Mouse (Mus musculus): ENCODE data around the gene 2700097O09Rik. TPM values are rescaled to one million over a fixed set of nuclear protein-coding genes. Genes with fewer than 3 reads are reported as not detected.
"Not testable (repeated sequence)": the region's sequence is repeated elsewhere in the genome, so short reads cannot be mapped to it uniquely, and the experiment has no call there.

The 2700097O09Rik gene
- total and polyA plus RNA-seq, 2 experiments from 2014 or later: 11.2 to 16.5 TPM

- H3K36me3 ChIP-seq (ENCODE audit: insufficient read depth, low read length): no peaks in the 10 kb centered on the region
- H3K27me3 ChIP-seq (ENCODE audit: insufficient read depth, low read length): no peaks in the 10 kb centered on the region
- H3K9ac ChIP-seq (replicated peaks; ENCODE audit: low read length): no peak within 1 kb of the TSS
- no peak within 1 kb of the TSS for H3K27ac ChIP-seq
- no peak within 1 kb of the TSS for H3K4me3 ChIP-seq (ENCODE audit: low read length)
- no peaks in the 10 kb centered on the region for H3K4me1 ChIP-seq (ENCODE audit: insufficient read depth, low read length)
- DNase-seq (ENCODE audit: low spot score) (no peak), ATAC-seq (no peak)
- no peaks in the 10 kb centered on the region for H3K9me3 ChIP-seq (ENCODE audit: low read length)
- WGBS: 86% methylated on average over 6 of the region's 6 CpGs
- no peak for TF ChIP-seq CTCF (IDR thresholded peaks at IDR 0.05; ENCODE audit: low read depth)
- H3K4me2 ChIP-seq (ENCODE audit: low read depth, low read length): no peak within 1 kb of the TSS
These were observed 66.1 kb downstream of the 2700097O09Rik start, which contains the start of gene Baz1a for GRCm38 (mm10) chr12:55013626-55014398. Baz1a (minus strand) TSS chr12:55014348.

DNA sequence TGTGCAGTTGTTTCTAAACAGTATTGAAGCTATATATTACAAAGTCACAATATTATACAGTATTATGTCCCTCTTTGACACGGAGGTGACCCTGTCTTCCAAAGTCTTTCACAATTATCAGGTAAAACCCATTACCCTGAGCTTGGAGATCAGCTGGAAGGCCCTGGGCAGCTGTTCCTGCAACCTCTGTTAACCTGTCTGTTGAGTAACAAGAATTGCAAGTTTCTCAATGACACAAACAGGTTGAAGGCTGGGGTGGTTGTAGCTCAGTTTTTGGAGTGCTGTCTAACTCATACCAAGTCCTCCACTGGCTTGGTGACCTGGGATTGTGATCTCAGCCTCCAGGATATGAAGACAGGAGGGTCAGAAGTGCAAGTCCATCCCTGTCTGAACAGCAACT lies 66.9 kb downstream of the 2700097O09Rik start:
- H3K9ac ChIP-seq (replicated peaks; ENCODE audit: low read length): no peak overlapping the region
- DNase-seq (ENCODE audit: low spot score): no peak
- no peak for TF ChIP-seq CTCF (IDR thresholded peaks at IDR 0.05; ENCODE audit: low read depth)
- no peaks in the 10 kb centered on the region for H3K36me3 ChIP-seq (ENCODE audit: insufficient read depth, low read length)
- no peak overlapping the region for H3K4me2 ChIP-seq (ENCODE audit: low read depth, low read length)
- 84% methylated on average over 1 of the region's 1 CpGs for WGBS
- no peaks in the 10 kb centered on the region for H3K4me1 ChIP-seq (ENCODE audit: insufficient read depth, low read length)
- no peaks in the 10 kb centered on the region for H3K27me3 ChIP-seq (ENCODE audit: insufficient read depth, low read length)
- no peak overlapping the region for H3K27ac ChIP-seq
- H3K4me3 ChIP-seq (ENCODE audit: low read length): no peak overlapping the region
- H3K9me3 ChIP-seq (ENCODE audit: low read length): no peaks in the 10 kb centered on the region
- no peak for ATAC-seq

DNA sequence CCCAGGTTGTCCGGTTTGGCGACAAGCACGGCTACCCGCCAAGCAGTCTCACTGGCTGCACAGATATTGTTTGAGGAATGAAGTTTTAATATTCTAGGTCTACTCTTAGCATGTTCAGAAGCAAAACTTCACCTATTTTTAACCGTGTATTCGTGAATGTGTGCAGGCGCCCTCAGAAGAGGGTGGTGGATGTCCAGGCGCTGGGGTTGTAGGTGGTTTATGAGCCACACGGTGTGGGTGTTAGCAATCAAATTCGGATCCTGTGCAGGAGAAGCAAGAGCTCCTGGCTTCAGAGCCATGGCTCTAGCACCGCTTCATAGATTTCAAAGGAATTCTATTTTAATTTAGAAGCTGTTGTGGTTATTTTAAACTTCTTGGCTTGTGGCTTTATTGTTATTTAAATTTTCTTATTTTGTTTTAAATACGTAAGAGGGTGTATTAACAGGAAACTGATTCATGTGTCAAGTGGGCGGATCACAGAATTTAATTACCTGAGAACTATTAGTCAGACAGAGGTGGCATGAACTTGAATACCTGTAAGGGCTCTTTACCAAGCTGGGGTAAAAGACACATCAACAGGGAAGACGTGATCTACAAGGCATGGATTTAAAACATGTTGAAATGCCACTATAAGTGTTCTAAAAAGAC lies 72.4 kb downstream of the 2700097O09Rik start:
- DNase-seq (ENCODE audit: low spot score) (no peak), ATAC-seq (no peak)
- no peak overlapping the region for H3K9ac ChIP-seq (replicated peaks; ENCODE audit: low read length)
- H3K4me1 ChIP-seq (ENCODE audit: insufficient read depth, low read length): no peaks in the 10 kb centered on the region
- no peak overlapping the region for H3K4me2 ChIP-seq (ENCODE audit: low read depth, low read length)
- WGBS: 89% methylated on average over 14 of the region's 14 CpGs
- no peak for TF ChIP-seq CTCF (IDR thresholded peaks at IDR 0.05; ENCODE audit: low read depth)
- no peak overlapping the region for H3K27ac ChIP-seq
- H3K9me3 ChIP-seq (ENCODE audit: low read length): no peaks in the 10 kb centered on the region
- no peak overlapping the region for H3K4me3 ChIP-seq (ENCODE audit: low read length)
- H3K27me3 ChIP-seq (ENCODE audit: insufficient read depth, low read length): no peaks in the 10 kb centered on the region
- no peaks in the 10 kb centered on the region for H3K36me3 ChIP-seq (ENCODE audit: insufficient read depth, low read length)

DNA sequence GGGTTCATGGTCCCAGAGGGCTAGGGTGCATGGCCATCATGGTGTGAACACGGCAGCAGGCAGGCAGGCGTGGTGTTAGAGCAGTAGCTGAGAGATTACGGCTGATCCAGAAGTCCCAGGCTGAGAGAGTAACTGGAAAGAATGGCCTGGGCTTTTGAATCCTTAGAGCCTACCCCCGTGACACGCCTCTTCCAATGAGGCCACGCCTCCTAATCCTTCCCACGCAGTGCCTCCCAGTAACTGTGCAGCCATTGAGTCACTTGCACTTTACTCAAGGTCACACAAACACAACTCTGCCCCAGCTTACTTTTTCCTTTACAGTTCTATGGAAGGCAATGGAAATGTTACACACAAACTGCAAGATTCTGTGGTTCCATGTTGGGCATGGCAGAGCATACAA lies 73.8 kb downstream of the 2700097O09Rik start:
- no peak overlapping the region for H3K4me2 ChIP-seq (ENCODE audit: low read depth, low read length)
- 91% methylated on average over 7 of the region's 7 CpGs for WGBS

DNA sequence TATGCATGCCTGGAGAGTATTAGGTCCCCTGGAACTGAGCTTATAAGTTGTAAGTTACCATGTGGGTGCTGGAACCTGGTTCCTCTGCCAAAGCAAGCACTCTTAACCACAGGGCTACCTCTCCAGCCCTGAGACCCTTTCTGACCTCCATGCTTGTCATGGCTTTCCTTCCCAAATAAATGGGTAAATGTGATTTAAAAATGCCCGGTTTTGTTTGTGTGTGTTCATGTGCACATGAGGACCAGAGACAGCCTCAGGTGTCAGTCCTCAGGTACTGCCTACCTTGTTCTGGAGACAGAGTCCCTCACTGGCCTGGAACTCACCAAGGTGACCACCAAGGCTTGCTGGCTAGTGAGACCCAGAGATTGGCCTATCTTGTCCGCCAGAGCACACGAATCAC lies 75.5 kb downstream of the 2700097O09Rik start:
- Histone ChIP-seq H3K36me3 (ENCODE audit: insufficient read depth, low read length) (no peaks in the 10 kb centered on the region), H3K9me3 (ENCODE audit: low read length) (no peaks in the 10 kb centered on the region), H3K4me1 (ENCODE audit: insufficient read depth, low read length) (no peaks in the 10 kb centered on the region), H3K27me3 (ENCODE audit: insufficient read depth, low read length) (no peaks in the 10 kb centered on the region), H3K4me2 (ENCODE audit: low read depth, low read length) (no peak overlapping the region), H3K4me3 (ENCODE audit: low read length) (no peak overlapping the region), H3K9ac (replicated peaks; ENCODE audit: low read length) (no peak overlapping the region), H3K27ac (no peak overlapping the region)
- WGBS: 91% methylated on average over 3 of the region's 3 CpGs
- TF ChIP-seq CTCF (IDR thresholded peaks at IDR 0.05; ENCODE audit: low read depth): no peak
- no peak for DNase-seq (ENCODE audit: low spot score)
- no peak for ATAC-seq

More for the DNA sequence above, 73.8 kb downstream of the 2700097O09Rik start:
- TF ChIP-seq CTCF (IDR thresholded peaks at IDR 0.05; ENCODE audit: low read depth): no peak
- Histone ChIP-seq H3K4me1 (ENCODE audit: insufficient read depth, low read length) (no peaks in the 10 kb centered on the region), H3K9me3 (ENCODE audit: low read length) (no peaks in the 10 kb centered on the region), H3K9ac (replicated peaks; ENCODE audit: low read length) (no peak overlapping the region), H3K4me3 (ENCODE audit: low read length) (no peak overlapping the region), H3K27ac (no peak overlapping the region), H3K27me3 (ENCODE audit: insufficient read depth, low read length) (no peaks in the 10 kb centered on the region), H3K36me3 (ENCODE audit: insufficient read depth, low read length) (no peaks in the 10 kb centered on the region)
- DNase-seq (ENCODE audit: low spot score) (no peak), ATAC-seq (no peak)

DNA sequence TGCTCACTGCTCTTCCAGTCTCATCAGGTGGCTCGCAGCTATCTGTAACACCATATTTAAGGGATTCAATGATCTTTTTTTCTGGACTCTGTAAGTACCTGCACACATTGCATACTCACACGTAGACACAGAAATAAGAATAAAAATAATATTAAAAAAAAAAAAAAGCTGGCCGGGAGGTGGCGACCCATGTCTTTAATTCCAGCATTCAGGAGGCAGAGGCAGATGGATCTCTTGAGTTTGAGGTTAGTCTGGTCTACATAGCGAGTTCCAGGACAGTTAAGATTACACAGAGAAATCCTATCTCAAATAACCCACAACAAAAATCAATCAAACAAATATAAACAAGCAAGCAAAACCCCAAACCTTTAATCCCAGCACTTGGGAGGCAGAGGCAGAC lies 76.1 kb downstream of the 2700097O09Rik start:
- ATAC-seq (no peak), DNase-seq (ENCODE audit: low spot score) (no peak)
- Histone ChIP-seq H3K4me2 (ENCODE audit: low read depth, low read length) (no peak overlapping the region), H3K27ac (no peak overlapping the region), H3K9me3 (ENCODE audit: low read length) (no peaks in the 10 kb centered on the region), H3K9ac (replicated peaks; ENCODE audit: low read length) (no peak overlapping the region), H3K4me3 (ENCODE audit: low read length) (no peak overlapping the region), H3K27me3 (ENCODE audit: insufficient read depth, low read length) (no peaks in the 10 kb centered on the region), H3K36me3 (ENCODE audit: insufficient read depth, low read length) (no peaks in the 10 kb centered on the region), H3K4me1 (ENCODE audit: insufficient read depth, low read length) (no peaks in the 10 kb centered on the region)
- TF ChIP-seq CTCF (IDR thresholded peaks at IDR 0.05; ENCODE audit: low read depth): no peak
- 89% methylated on average over 5 of the region's 5 CpGs for WGBS

DNA sequence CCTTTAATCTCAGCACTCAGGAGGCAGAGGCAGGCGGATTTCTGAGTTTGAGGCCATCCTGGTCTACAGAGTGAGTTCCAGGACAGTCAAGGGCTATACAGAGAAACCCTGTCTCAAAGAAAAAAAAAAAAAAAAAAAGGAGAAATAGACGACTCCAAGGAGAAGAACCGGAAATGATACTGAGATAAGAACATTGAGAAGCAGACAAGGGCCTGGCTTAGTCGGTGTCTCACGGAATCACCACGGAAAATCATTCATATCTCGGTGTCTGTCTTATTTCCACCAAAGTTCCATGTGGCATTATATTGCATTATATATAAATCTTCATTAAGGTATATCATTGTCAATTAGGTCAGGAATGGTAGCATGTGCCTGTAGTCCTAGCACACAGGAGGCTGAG lies 77.4 kb downstream of the 2700097O09Rik start:
- not testable (repeated sequence) for DNase-seq (ENCODE audit: low spot score); ATAC-seq; H3K4me1 ChIP-seq (ENCODE audit: insufficient read depth, low read length); H3K4me3 ChIP-seq (ENCODE audit: low read length); H3K4me2 ChIP-seq (ENCODE audit: low read depth, low read length); H3K27me3 ChIP-seq (ENCODE audit: insufficient read depth, low read length); H3K36me3 ChIP-seq (ENCODE audit: insufficient read depth, low read length); H3K27ac ChIP-seq; H3K9ac ChIP-seq (replicated peaks; ENCODE audit: low read length); H3K9me3 ChIP-seq (ENCODE audit: low read length)
- 96% methylated on average over 7 of the region's 7 CpGs for WGBS

Measured in hindbrain, postnatal 0 days (tissue).